In the genomic region with DNA sequence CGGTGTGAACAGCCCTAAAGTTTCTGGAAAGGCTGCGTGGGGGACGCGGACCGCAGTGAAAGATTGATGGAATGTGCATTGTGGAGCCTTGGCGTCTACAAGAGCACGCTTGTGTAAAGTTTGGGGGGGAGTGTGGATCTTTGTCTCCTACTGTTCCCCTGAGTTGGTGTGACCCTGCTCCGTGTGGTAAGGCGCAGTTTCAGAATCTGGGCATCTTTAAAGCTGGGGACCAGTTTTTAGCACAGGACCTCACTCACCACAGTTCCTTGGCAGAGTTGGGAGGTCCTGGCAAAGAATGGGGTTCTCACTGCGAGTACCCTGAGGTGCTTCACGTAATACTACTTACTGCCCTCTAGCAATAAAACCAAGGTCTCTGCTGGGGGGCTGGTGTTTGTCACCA, we compare ENCODE assay signal across 8 mouse cellular contexts. TPM values are rescaled to one million over a fixed set of nuclear protein-coding genes. Genes with fewer than 3 reads are reported as not detected.
DNase-seq lines count a peak whose midpoint lies in the region; ATAC-seq and TF ChIP-seq lines count a peak whose summit lies in the region.

No protein-coding gene starts in this region.

- no peaks in the 10 kb centered on the region for H3K36me3 ChIP-seq in forebrain, embryonic 11.5 days (ENCODE audit: control insufficient read depth, insufficient read depth, low read length)
- H3K36me3 ChIP-seq in limb, embryonic 15.5 days = no peaks in the 10 kb centered on the region
- no peaks in the 10 kb centered on the region for H3K36me3 ChIP-seq in stomach, postnatal 0 days (ENCODE audit: control insufficient read depth, insufficient read depth, low read length)

- H3K9ac ChIP-seq in forebrain, embryonic 11.5 days (ENCODE audit: low read length) = peak overlapping the region; percentile 76
- H3K9ac ChIP-seq in limb, embryonic 15.5 days = peak overlapping the region; percentile 67
- peak overlapping the region; percentile 80 for H3K9ac ChIP-seq in stomach, postnatal 0 days (ENCODE audit: low read length)

- ATAC-seq in forebrain, embryonic 11.5 days (replicated peaks; ENCODE audit: low FRiP score) = no peak
- ATAC-seq in limb, embryonic 15.5 days (ENCODE audit: insufficient number of reproducible peaks, low FRiP score, low TSS enrichment, low read depth) = no peak
- no peak for ATAC-seq in stomach, postnatal 0 days (ENCODE audit: low FRiP score, low TSS enrichment)

- H3K4me3 ChIP-seq in forebrain, embryonic 11.5 days (ENCODE audit: low read depth, low read length) = peak overlapping the region; percentile 82
- H3K4me3 ChIP-seq in limb, embryonic 15.5 days = peak overlapping the region; percentile 89
- H3K4me3 ChIP-seq in stomach, postnatal 0 days (ENCODE audit: low read depth, low read length) = peak overlapping the region; percentile 83

- H3K27me3 ChIP-seq in forebrain, embryonic 11.5 days (ENCODE audit: control insufficient read depth, insufficient read depth, low read length) = no peaks in the 10 kb centered on the region
- H3K27me3 ChIP-seq in limb, embryonic 15.5 days = no peaks in the 10 kb centered on the region
- no peaks in the 10 kb centered on the region for H3K27me3 ChIP-seq in stomach, postnatal 0 days (ENCODE audit: control insufficient read depth, insufficient read depth, low read length)

- no peak for TF ChIP-seq CTCF in stomach, postnatal 0 days (IDR thresholded peaks at IDR 0.05; ENCODE audit: low read depth)

- H3K27ac ChIP-seq in forebrain, embryonic 11.5 days (ENCODE audit: low read depth, low read length) = peak overlapping the region; percentile 86
- peak overlapping the region; percentile 94 for H3K27ac ChIP-seq in limb, embryonic 15.5 days
- peak overlapping the region; percentile 91; the same call in 1 of the 2 replicates for H3K27ac ChIP-seq in stomach, postnatal 0 days (replicated peaks)

- peaks cover 21% of the 10 kb centered on the region for H3K4me1 ChIP-seq in forebrain, embryonic 11.5 days (replicated peaks; ENCODE audit: control insufficient read depth, insufficient read depth, low read length)
- peaks cover 41% of the 10 kb centered on the region for H3K4me1 ChIP-seq in limb, embryonic 15.5 days
- 0 out of 2 replicates have a peak, but pooled peaks cover 5% of the 10 kb centered on the region for H3K4me1 ChIP-seq in stomach, postnatal 0 days (replicated peaks; ENCODE audit: control insufficient read depth, insufficient read depth)

- WGBS in forebrain, embryonic 11.5 days = 0% methylated on average over 11 of the region's 11 CpGs
- WGBS in limb, embryonic 15.5 days = 1% methylated on average over 11 of the region's 11 CpGs
- 2% methylated on average over 11 of the region's 11 CpGs for WGBS in stomach, postnatal 0 days

- TF ChIP-seq EP300 in stomach, postnatal 0 days (optimal IDR thresholded peaks at IDR 0.05) = no peak

- DNase-seq in cerebellum, adult 18-20 months = peak; percentile 41 to 51
- DNase-seq in cerebellum, postnatal 4 days (ENCODE audit: low spot score in 2 of 2) = no peak
- DNase-seq in A20 (ENCODE audit: low read depth, low spot score) = peak; percentile 7
- DNase-seq in forebrain, embryonic 11.5 days (ENCODE audit: low spot score) = peak; percentile 54
- DNase-seq in stomach, postnatal 0 days (ENCODE audit: low spot score) = peak; percentile 22
- DNase-seq in right cerebral cortex, postnatal 14 days = no peak
- DNase-seq in right cerebral cortex, postnatal 4 days = no peak

- H3K9me3 ChIP-seq in forebrain, embryonic 11.5 days (ENCODE audit: control insufficient read depth, low read length) = no peaks in the 10 kb centered on the region
- H3K9me3 ChIP-seq in limb, embryonic 15.5 days = no peaks in the 10 kb centered on the region
- H3K9me3 ChIP-seq in stomach, postnatal 0 days (ENCODE audit: control insufficient read depth, low read length) = no peaks in the 10 kb centered on the region

- peak overlapping the region; percentile 88 for H3K4me2 ChIP-seq in forebrain, embryonic 11.5 days (ENCODE audit: low read depth, low read length, severe bottlenecking)
- H3K4me2 ChIP-seq in limb, embryonic 15.5 days = peak overlapping the region; percentile 66
- H3K4me2 ChIP-seq in stomach, postnatal 0 days (replicated peaks; ENCODE audit: low read depth) = peak overlapping the region; percentile 80

RNA-seq across cellular contexts. Expression of gene Cemip2, which starts 1.0 kb away (rescaled TPM):
- polyA plus RNA-seq in forebrain, embryonic 11.5 days (2014; fragmentation: Nextera tagmentation; extraction: Ambion mirVana) = 75.4 and 77.2 TPM in 2 replicates
- polyA plus RNA-seq in limb, embryonic 15.5 days (2015; fragmentation: Nextera tagmentation; extraction: Ambion mirVana) = 25.7 TPM in 2 replicates
- polyA plus RNA-seq in stomach, postnatal 0 days (2015; fragmentation: Nextera tagmentation; extraction: Ambion mirVana) = 5.5 and 5.8 TPM in 2 replicates

Comparison
In these comparisons a context has a peak if more than half of its experiments do, and no peak if none do; other contexts are left out.
1. DNase-seq: peak in cerebellum, adult 18-20 months (2 of 2), A20 (single experiment), forebrain, embryonic 11.5 days (single experiment) and stomach, postnatal 0 days (single experiment); none in cerebellum, postnatal 4 days (0 of 2), right cerebral cortex, postnatal 14 days (single experiment) and right cerebral cortex, postnatal 4 days (single experiment).
2. Peak in every context shown above with its lines, with median percentiles within 50 percentile points of each other: H3K27ac ChIP-seq, H3K4me2 ChIP-seq, H3K4me3 ChIP-seq and H3K9ac ChIP-seq.